Mouse (Mus musculus): ENCODE measurements around the gene Zfp408.

- no peak for TF ChIP-seq GATA1 (IDR thresholded peaks at IDR 0.05; ENCODE audit: borderline replicate concordance, low read length)
- no peak for TF ChIP-seq FLI1 (IDR thresholded peaks at IDR 0.05; ENCODE audit: low read length)
These were observed 19.9 kb downstream of the Zfp408 start for GRCm38 (mm10) chr2:91629682-91630081.
